Mouse (Mus musculus) midbrain, embryonic 16.5 days (tissue): ENCODE results near the gene Mocs3. TPM values are rescaled to one million over a fixed set of nuclear protein-coding genes. Genes with fewer than 3 reads are reported as not detected.
A peak's percentile ranks its signal among the peaks of the same experiment; 100 is the strongest.

Experiments
- ATAC-seq: fragments of 200-750 bp; cut with Nextera tagmentation; 2 replicates; pipeline ENCODE4 v1.8.0; 2017; ENCODE audit warnings: moderate TSS enrichment
- H3K27ac ChIP-seq: fragments of 300-500 bp; sonication (generic); 2 replicates; pipeline ENCODE4 v1.5.1; 2014; ENCODE audit warnings: mild to moderate bottlenecking, low read length, mixed read lengths
- H3K27me3 ChIP-seq: fragments of 300-500 bp; sonication (generic); 2 replicates; pipeline ENCODE4 v1.6.1; 2014; ENCODE audit warnings: low read depth, low read length, mixed read lengths; ENCODE audit not compliant: control insufficient read depth, insufficient read depth
- H3K36me3 ChIP-seq: fragments of 300-500 bp; sonication (generic); 2 replicates; pipeline ENCODE4 v1.6.1; 2014; ENCODE audit warnings: mild to moderate bottlenecking, low read length, moderate library complexity, mixed read lengths; ENCODE audit not compliant: control insufficient read depth, insufficient read depth
- H3K4me1 ChIP-seq: fragments of 300-500 bp; sonication (generic); 2 replicates; pipeline ENCODE4 v1.6.1; 2014; ENCODE audit warnings: mild to moderate bottlenecking, low read length, mixed read lengths; ENCODE audit not compliant: control insufficient read depth, insufficient read depth
- H3K4me2 ChIP-seq: fragments of 300-500 bp; sonication (generic); 2 replicates; pipeline ENCODE4 v1.6.1; 2014; ENCODE audit warnings: mild to moderate bottlenecking, low read length, mixed read lengths
- H3K4me3 ChIP-seq: fragments of 300-500 bp; sonication (generic); 2 replicates; pipeline ENCODE4 v1.5.1; 2014; ENCODE audit warnings: low read depth, mild to moderate bottlenecking, low read length, moderate library complexity, mixed read lengths
- H3K9ac ChIP-seq: fragments of 300-500 bp; sonication (generic); 2 replicates; pipeline ENCODE4 v1.6.1; 2014; ENCODE audit warnings: low read depth, low read length, mixed read lengths
- H3K9me3 ChIP-seq: fragments of 300-500 bp; sonication (generic); replicated peaks from 2 replicates; pipeline ENCODE4 v1.6.1; 2014; ENCODE audit warnings: mild to moderate bottlenecking, low read length, mixed read lengths; ENCODE audit not compliant: control insufficient read depth, poor library complexity, severe bottlenecking
- WGBS: fragments of 180-500 bp; shearing (Covaris S2); extraction: QIAGEN DNeasy Blood & Tissue Kit; methylation state at CpG from one replicate; pipeline ENCODE4 v1.1.7; 2014; 5-methylcytosine and 5-hydroxymethylcytosine counted together
- polyA plus RNA-seq: library from polyadenylated mRNA; unstranded; fragments of >200 nt; fragmentation: Nextera tagmentation; extraction: Ambion mirVana; gene quantifications from 2 replicates; pipeline ENCODE4 v1.2.1, GENCODE M21; 2015

Gene Mocs3
- polyA plus RNA-seq, 1 experiment from 2014 or later, result 8.5 TPM

DNA sequence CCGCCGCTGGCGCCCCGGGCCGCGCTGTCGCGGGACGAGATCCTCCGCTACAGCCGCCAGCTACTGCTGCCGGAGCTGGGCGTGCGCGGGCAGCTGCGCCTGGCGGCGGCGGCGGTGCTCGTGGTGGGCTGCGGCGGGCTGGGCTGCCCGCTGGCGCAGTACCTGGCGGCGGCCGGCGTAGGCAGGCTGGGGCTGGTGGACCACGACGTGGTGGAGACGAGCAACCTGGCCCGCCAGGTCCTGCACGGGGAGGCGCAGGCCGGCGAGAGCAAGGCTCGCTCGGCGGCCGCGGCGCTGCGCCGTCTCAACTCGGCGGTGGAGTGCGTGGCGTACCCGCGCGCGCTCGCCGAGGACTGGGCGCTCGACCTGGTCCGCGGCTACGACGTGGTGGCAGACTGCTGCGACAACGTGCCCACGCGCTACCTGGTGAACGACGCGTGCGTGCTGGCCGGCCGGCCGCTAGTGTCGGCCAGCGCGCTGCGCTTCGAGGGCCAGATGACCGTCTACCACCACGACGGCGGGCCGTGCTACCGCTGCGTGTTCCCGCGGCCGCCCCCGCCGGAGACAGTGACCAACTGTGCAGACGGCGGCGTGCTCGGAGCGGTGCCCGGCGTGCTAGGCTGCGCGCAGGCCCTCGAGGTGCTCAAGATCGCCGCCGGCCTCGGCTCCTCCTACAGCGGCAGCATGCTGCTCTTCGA is 500 bp downstream of the Mocs3 start:
- WGBS, result 3% methylated on average over 93 of the region's 105 CpGs
- Histone ChIP-seq H3K4me2 (peak overlapping the region; percentile 94), H3K36me3 (peaks cover 15% of the 10 kb centered on the region), H3K9ac (peak overlapping the region; percentile 81), H3K4me1 (peaks cover 35% of the 10 kb centered on the region), H3K4me3 (peak overlapping the region; percentile 83), H3K27me3 (no peaks in the 10 kb centered on the region), H3K9me3 (no peaks in the 10 kb centered on the region), H3K27ac (peak overlapping the region; percentile 96)
- peak; percentile 81 for ATAC-seq

DNA sequence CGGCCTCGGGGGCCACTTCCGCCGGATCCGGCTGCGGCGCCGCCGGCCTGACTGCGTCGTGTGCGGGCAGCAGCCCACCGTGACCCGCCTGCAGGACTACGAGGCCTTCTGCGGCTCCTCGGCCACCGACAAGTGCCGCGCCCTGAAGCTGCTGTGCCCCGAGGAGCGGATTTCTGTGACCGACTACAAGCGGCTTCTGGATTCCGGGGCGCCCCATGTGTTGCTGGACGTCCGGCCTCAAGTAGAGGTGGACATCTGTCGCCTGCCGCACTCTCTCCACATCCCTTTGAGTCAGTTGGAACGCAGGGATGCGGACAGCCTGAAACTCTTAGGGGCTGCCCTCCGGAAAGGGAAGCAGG is 1.0 kb downstream of the Mocs3 start:
- Histone ChIP-seq H3K36me3 (peaks cover 14% of the 10 kb centered on the region), H3K4me2 (peak overlapping the region; percentile 94), H3K4me3 (peak overlapping the region; percentile 83), H3K27me3 (no peaks in the 10 kb centered on the region), H3K4me1 (peaks cover 35% of the 10 kb centered on the region), H3K9ac (peak overlapping the region; percentile 81), H3K9me3 (no peaks in the 10 kb centered on the region), H3K27ac (no peak overlapping the region)
- WGBS, result 67% methylated on average over 33 of the region's 33 CpGs
- no peak for ATAC-seq

DNA sequence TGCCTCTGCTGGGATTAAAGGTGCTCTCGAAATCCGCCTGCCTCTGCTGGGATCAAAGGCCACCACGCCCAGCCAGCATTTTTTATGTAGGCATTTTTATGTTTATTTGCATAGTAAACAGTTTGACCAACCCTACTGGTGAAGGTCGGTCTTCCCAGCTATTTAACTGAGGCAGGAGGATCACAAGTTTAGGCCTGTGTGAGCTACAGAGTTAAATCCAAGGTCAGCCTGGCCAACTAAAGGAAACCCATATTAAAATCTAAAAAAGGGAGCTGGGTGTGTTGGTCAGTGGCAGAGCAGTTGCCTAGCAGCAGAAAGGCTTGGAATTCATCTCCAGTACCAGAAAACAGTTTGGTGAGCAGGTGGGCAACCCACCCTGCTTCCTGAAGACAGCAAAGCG is 2.9 kb downstream of the Mocs3 start:
- Histone ChIP-seq H3K27me3 (no peaks in the 10 kb centered on the region), H3K36me3 (peaks cover 13% of the 10 kb centered on the region), H3K9ac (no peak overlapping the region), H3K4me2 (no peak overlapping the region), H3K27ac (no peak overlapping the region), H3K4me1 (peaks cover 29% of the 10 kb centered on the region), H3K9me3 (no peaks in the 10 kb centered on the region), H3K4me3 (no peak overlapping the region)
- no peak for ATAC-seq
- 92% methylated on average over 5 of the region's 5 CpGs for WGBS

DNA sequence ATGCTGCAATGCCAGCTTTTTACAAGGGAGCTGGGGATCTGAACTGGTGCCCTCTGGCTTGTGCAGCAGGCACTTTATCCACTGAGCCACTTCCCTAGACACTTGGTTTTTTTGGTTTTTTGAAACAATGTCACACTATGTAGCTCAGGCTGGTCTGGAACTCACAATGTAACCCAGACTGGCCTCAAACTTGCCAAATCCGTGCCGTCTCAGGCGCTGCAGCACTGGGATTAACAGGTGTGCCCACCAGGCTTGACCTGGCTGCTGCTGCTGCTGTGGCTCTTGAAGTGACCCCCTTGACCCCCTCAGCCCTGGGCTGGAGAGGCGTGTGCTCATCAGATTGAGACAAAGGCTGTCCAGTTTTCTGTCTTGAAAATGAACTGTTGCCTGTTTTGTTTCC is 7.9 kb downstream of the Mocs3 start:
- no peak for ATAC-seq
- H3K9me3 ChIP-seq, result no peaks in the 10 kb centered on the region; the same call in 1 of the 2 replicates
- H3K27me3 ChIP-seq, result no peaks in the 10 kb centered on the region
- no peak overlapping the region for H3K9ac ChIP-seq
- peaks cover 10% of the 10 kb centered on the region for H3K36me3 ChIP-seq
- H3K27ac ChIP-seq, result no peak overlapping the region
- H3K4me3 ChIP-seq, result no peak overlapping the region
- H3K4me1 ChIP-seq, result no peaks in the 10 kb centered on the region
- 94% methylated on average over 4 of the region's 4 CpGs for WGBS
- no peak overlapping the region for H3K4me2 ChIP-seq

DNA sequence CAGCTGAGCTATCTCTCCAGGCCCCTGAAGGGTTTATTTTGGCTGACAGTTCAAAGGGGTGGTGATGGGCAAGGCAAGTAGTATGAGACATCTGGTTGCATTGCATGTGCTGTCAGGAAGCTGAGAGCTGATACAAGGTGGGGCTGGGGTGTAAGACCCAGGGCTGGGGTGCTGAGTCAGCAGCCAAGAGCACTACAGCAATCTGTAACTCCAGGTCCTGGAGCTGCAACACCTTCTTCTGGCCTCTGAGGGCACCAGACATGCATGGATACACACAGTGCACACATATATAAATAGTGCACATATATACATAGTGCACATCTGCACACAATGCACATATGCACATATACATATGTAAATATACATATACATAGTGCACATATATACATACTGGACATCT is 12.4 kb downstream of the Mocs3 start:
- Histone ChIP-seq H3K4me1 (no peaks in the 10 kb centered on the region), H3K9ac (no peak overlapping the region), H3K4me2 (no peak overlapping the region), H3K9me3 (no peaks in the 10 kb centered on the region; the same call in 1 of the 2 replicates), H3K27me3 (no peaks in the 10 kb centered on the region), H3K4me3 (no peak overlapping the region), H3K27ac (no peak overlapping the region), H3K36me3 (no peaks in the 10 kb centered on the region)
- no peak for ATAC-seq

DNA sequence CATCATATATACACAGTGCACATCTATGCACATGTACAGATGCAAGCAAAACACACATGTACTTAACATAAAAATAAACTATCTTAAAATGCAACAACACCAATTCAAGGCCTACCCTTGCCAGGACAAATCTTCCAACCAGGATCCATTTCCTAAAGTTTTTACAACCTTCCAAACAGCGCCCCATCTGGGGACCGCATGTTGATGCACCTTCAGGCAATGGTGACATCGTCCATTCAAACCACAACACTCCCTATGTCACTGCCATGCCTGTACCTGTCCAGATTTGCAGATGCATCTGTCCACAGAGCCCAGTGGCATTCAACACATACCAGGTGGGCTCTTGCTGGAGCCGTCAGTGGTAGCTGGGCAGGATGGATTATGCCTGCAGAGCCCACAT is 12.9 kb downstream of the Mocs3 start:
- Histone ChIP-seq H3K4me2 (no peak overlapping the region), H3K4me3 (no peak overlapping the region), H3K9me3 (no peaks in the 10 kb centered on the region; the same call in 1 of the 2 replicates), H3K4me1 (no peaks in the 10 kb centered on the region), H3K9ac (no peak overlapping the region), H3K27ac (no peak overlapping the region), H3K27me3 (no peaks in the 10 kb centered on the region), H3K36me3 (no peaks in the 10 kb centered on the region)
- no peak for ATAC-seq
- WGBS, result 72% methylated on average over 4 of the region's 4 CpGs

DNA sequence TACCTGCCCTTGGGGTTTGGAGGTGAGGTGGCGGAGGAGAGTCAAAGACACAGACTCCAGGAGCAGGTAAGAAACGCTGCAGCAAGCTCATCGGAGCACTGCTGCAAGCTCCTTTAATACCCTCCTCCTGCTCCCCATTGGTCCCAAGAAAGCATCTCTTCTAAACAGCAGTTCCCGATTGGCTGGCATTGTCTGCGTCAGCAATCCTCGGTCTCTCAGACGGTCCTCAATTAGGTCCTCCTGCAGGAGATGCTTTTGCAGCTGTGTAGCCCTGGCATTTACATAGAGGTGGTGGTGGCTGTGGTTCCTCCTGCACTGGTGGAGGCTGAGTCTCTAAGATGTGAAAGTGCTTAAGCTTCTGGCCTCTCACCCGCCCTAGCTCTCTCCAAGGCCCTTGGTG is 15.1 kb downstream of the Mocs3 start:
- Histone ChIP-seq H3K36me3 (no peaks in the 10 kb centered on the region), H3K4me1 (no peaks in the 10 kb centered on the region), H3K4me2 (no peak overlapping the region), H3K27me3 (no peaks in the 10 kb centered on the region), H3K4me3 (no peak overlapping the region), H3K9me3 (no peaks in the 10 kb centered on the region), H3K27ac (no peak overlapping the region), H3K9ac (no peak overlapping the region)
- 36% methylated on average over 8 of the region's 8 CpGs for WGBS
- no peak for ATAC-seq

DNA sequence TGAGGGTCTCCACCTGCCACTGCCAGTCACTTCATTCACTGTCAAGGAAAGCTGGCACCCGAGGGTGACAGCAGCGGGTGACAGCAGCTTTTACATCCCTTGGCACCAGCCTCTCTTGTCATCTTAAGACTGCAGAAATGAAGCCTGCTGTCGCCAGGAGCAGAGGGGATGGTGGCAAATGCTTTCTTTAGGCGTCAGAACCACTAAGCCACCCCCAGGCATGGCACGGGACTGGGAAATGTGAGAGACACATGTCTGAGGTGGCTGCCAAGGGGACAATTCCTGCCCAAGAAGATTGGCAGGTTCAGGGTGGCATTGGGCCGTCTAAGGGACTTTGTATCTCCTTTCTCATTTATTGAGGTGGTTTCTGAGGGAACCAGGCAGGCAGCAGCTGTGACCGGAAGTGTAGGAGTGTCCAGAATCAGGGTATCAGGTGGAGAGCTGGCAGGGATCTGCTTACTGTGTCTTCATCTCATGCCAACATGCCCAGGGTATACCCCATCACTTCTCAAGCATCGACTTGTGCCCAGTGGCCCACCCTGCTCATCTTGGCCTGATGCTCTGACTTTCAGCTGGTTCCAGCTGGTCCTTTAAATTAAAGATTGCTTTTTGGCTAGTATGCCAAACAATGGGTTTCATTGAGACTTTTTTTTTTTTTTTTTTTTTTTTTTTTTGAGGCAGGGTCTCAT is 17.9 kb downstream of the Mocs3 start:
- Histone ChIP-seq H3K27ac (no peak overlapping the region), H3K36me3 (no peaks in the 10 kb centered on the region), H3K27me3 (no peaks in the 10 kb centered on the region; the same call in 1 of the 2 replicates), H3K4me3 (no peak overlapping the region), H3K9ac (no peak overlapping the region), H3K9me3 (no peaks in the 10 kb centered on the region), H3K4me1 (no peaks in the 10 kb centered on the region), H3K4me2 (no peak overlapping the region)
- 72% methylated on average over 8 of the region's 8 CpGs for WGBS
- 0 out of 2 replicates have a peak, but pooled peaks have one; percentile 58 for ATAC-seq

DNA sequence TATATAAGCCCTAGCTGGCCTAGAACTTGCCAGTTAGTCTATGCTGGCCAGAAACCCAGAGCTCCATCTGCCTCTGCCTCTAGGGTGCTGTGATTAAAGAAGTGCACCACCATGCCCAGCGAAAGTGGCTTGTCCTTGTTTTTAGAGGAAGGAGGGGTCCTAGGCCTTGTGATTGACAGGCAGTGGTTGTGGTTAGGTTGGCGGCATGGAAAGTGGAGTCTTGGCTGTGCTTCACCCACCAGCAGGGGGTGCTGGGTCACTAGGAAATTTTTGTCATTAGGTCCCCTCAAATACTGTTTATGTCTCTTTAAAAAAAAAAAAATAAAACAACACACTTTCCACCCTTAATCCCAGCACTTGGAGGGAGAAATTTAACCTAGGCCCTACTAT is 18.4 kb downstream of the Mocs3 start:
- no peaks in the 10 kb centered on the region for H3K9me3 ChIP-seq
- H3K9ac ChIP-seq, result no peak overlapping the region
- H3K36me3 ChIP-seq, result no peaks in the 10 kb centered on the region
- H3K4me3 ChIP-seq, result no peak overlapping the region
- H3K27me3 ChIP-seq, result no peaks in the 10 kb centered on the region; the same call in 1 of the 2 replicates
- ATAC-seq, result peak; percentile 55; the same call in 1 of the 2 replicates
- 25% methylated on average over 2 of the region's 2 CpGs for WGBS
- H3K4me2 ChIP-seq, result no peak overlapping the region
- no peaks in the 10 kb centered on the region for H3K4me1 ChIP-seq
- no peak overlapping the region for H3K27ac ChIP-seq
